Mouse (Mus musculus): Measurements from ENCODE around the gene Ctso.
A peak's percentile ranks its signal among the peaks of the same experiment; 100 is the strongest.

Ctso gene

GRCm38 (mm10) chr3:81932141-81933101 is at the start of gene Ctso:
Gene Ctso (plus strand): TSS chr3:81932601.
- peak; percentile 92 for DNase-seq (ENCODE audit: low read depth)

GRCm38 (mm10) chr3:81883916-81884315 is 48.5 kb upstream of the Ctso start:
- no peak for DNase-seq (ENCODE audit: low read depth)

GRCm38 (mm10) chr3:81885566-81885965 is 46.8 kb upstream of the Ctso start:
- no peak for DNase-seq (ENCODE audit: low read depth)

GRCm38 (mm10) chr3:81889137-81889536 is 43.3 kb upstream of the Ctso start:
- no peak for DNase-seq (ENCODE audit: low read depth)

- no peak for DNase-seq (ENCODE audit: low read depth)
Measured at GRCm38 (mm10) chr3:81910286-81911036, 21.9 kb upstream of the Ctso start.

- no peak for DNase-seq (ENCODE audit: low read depth)
Measured at GRCm38 (mm10) chr3:81916030-81916686, 16.2 kb upstream of the Ctso start.

GRCm38 (mm10) chr3:81917354-81917935 is 15.0 kb upstream of the Ctso start:
- no peak for DNase-seq (ENCODE audit: low read depth)

- no peak for DNase-seq (ENCODE audit: low read depth)
Measured at GRCm38 (mm10) chr3:81918215-81918614, 14.2 kb upstream of the Ctso start.

GRCm38 (mm10) chr3:81919681-81920080 is 12.7 kb upstream of the Ctso start:
- DNase-seq (ENCODE audit: low read depth), result no peak

- DNase-seq (ENCODE audit: low read depth), result peak; percentile 27
Measured at GRCm38 (mm10) chr3:81922910-81923309, 9.5 kb upstream of the Ctso start.

GRCm38 (mm10) chr3:81924931-81925330 is 7.5 kb upstream of the Ctso start:
- peak; percentile 81 for DNase-seq (ENCODE audit: low read depth)

GRCm38 (mm10) chr3:81925856-81926255 is 6.5 kb upstream of the Ctso start:
- peak; percentile 64 for DNase-seq (ENCODE audit: low read depth)

GRCm38 (mm10) chr3:81926764-81927325 is 5.6 kb upstream of the Ctso start:
- peak; percentile 58 for DNase-seq (ENCODE audit: low read depth)

GRCm38 (mm10) chr3:81929073-81929472 is 3.3 kb upstream of the Ctso start:
- DNase-seq (ENCODE audit: low read depth), result no peak

GRCm38 (mm10) chr3:81931695-81932094 is 706 bp upstream of the Ctso start:
- peak; percentile 17 for DNase-seq (ENCODE audit: low read depth)

GRCm38 (mm10) chr3:81933348-81933747 is 947 bp downstream of the Ctso start:
- DNase-seq (ENCODE audit: low read depth), result peak; percentile 17

GRCm38 (mm10) chr3:81938924-81939323 is 6.5 kb downstream of the Ctso start:
- no peak for DNase-seq (ENCODE audit: low read depth)

GRCm38 (mm10) chr3:81942341-81942740 is 9.9 kb downstream of the Ctso start:
- no peak for DNase-seq (ENCODE audit: low read depth)

- DNase-seq (ENCODE audit: low read depth), result no peak
Measured at GRCm38 (mm10) chr3:81943097-81943496, 10.7 kb downstream of the Ctso start.

GRCm38 (mm10) chr3:81944851-81945393 is 12.5 kb downstream of the Ctso start:
- DNase-seq (ENCODE audit: low read depth), result no peak

- DNase-seq (ENCODE audit: low read depth), result no peak
Measured at GRCm38 (mm10) chr3:81949048-81949447, 16.6 kb downstream of the Ctso start.
